Mouse (Mus musculus): ENCODE results near the gene Spef1.

Gene Spef1

GRCm38 (mm10) chr2:131145121-131145520 is 42.0 kb downstream of the Spef1 start:
- in situ Hi-C loops (cut with MboI; ENCODE audit: low sequenced_read_pairs), result no loop called here

- in situ Hi-C loops (cut with MboI; ENCODE audit: low sequenced_read_pairs), result no loop called here
Measured at GRCm38 (mm10) chr2:131143007-131143780, 43.9 kb downstream of the Spef1 start.

- in situ Hi-C loops (cut with MboI; ENCODE audit: low sequenced_read_pairs), result no loop called here
Measured at GRCm38 (mm10) chr2:131142592-131142991, 44.5 kb downstream of the Spef1 start.

- in situ Hi-C loops (cut with MboI; ENCODE audit: low sequenced_read_pairs), result no loop called here
Measured at GRCm38 (mm10) chr2:131141336-131141986, 45.6 kb downstream of the Spef1 start.

GRCm38 (mm10) chr2:131140533-131140905 is 46.6 kb downstream of the Spef1 start:
- in situ Hi-C loops (cut with MboI; ENCODE audit: low sequenced_read_pairs), result no loop called here

GRCm38 (mm10) chr2:131139886-131140532 is 47.1 kb downstream of the Spef1 start:
- in situ Hi-C loops (cut with MboI; ENCODE audit: low sequenced_read_pairs), result no loop called here

- in situ Hi-C loops (cut with MboI; ENCODE audit: low sequenced_read_pairs), result no loop called here
Measured at GRCm38 (mm10) chr2:131139287-131139686, 47.8 kb downstream of the Spef1 start.

- in situ Hi-C loops (cut with MboI; ENCODE audit: low sequenced_read_pairs), result no loop called here
Measured at GRCm38 (mm10) chr2:131138760-131139159, 48.3 kb downstream of the Spef1 start.

- in situ Hi-C loops (cut with MboI; ENCODE audit: low sequenced_read_pairs), result no loop called here
Measured at GRCm38 (mm10) chr2:131138296-131138695, 48.8 kb downstream of the Spef1 start.

- in situ Hi-C loops (cut with MboI; ENCODE audit: low sequenced_read_pairs), result no loop called here
Measured at GRCm38 (mm10) chr2:131135521-131136139, 51.5 kb downstream of the Spef1 start.

GRCm38 (mm10) chr2:131134826-131135400 is 52.2 kb downstream of the Spef1 start:
- in situ Hi-C loops (cut with MboI; ENCODE audit: low sequenced_read_pairs), result no loop called here

- in situ Hi-C loops (cut with MboI; ENCODE audit: low sequenced_read_pairs), result no loop called here
Measured at GRCm38 (mm10) chr2:131134381-131134780, 52.7 kb downstream of the Spef1 start.

GRCm38 (mm10) chr2:131132930-131133547 is 54.0 kb downstream of the Spef1 start, which contains the start of gene Gm11037:
TSS of gene Gm11037 (plus strand) at chr2:131133497.
- in situ Hi-C loops (cut with MboI; ENCODE audit: low sequenced_read_pairs), result no loop called here

GRCm38 (mm10) chr2:131132111-131132888 is 54.8 kb downstream of the Spef1 start:
- in situ Hi-C loops (cut with MboI; ENCODE audit: low sequenced_read_pairs), result no loop called here

- in situ Hi-C loops (cut with MboI; ENCODE audit: low sequenced_read_pairs), result no loop called here
Measured at GRCm38 (mm10) chr2:131130849-131131248, 56.2 kb downstream of the Spef1 start.

- in situ Hi-C loops (cut with MboI; ENCODE audit: low sequenced_read_pairs), result no loop called here
Measured at GRCm38 (mm10) chr2:131129836-131130235, 57.2 kb downstream of the Spef1 start.

- in situ Hi-C loops (cut with MboI; ENCODE audit: low sequenced_read_pairs), result no loop called here
Measured at GRCm38 (mm10) chr2:131128636-131129157, 58.4 kb downstream of the Spef1 start.

- in situ Hi-C loops (cut with MboI; ENCODE audit: low sequenced_read_pairs), result no loop called here
Measured at GRCm38 (mm10) chr2:131128211-131128610, 58.9 kb downstream of the Spef1 start.

- in situ Hi-C loops (cut with MboI; ENCODE audit: low sequenced_read_pairs), result no loop called here
Measured at GRCm38 (mm10) chr2:131127161-131127730, 59.8 kb downstream of the Spef1 start, which contains the start of gene Hspa12b. TSS of gene Hspa12b (plus strand) at chr2:131127280.

Measured in CH12F3 (cell line).